Mouse (Mus musculus) embryo, embryonic 11 days (tissue): ENCODE measurements around the gene Rnf215.
"Not testable (repeated sequence)": the region's sequence is repeated elsewhere in the genome, so short reads cannot be mapped to it uniquely, and the experiment has no call there.

Experiments used
- DNase-seq: peaks from one replicate; pipeline ENCODE4 v3.0.0-alpha.2; 2015

Gene Rnf215

DNA sequence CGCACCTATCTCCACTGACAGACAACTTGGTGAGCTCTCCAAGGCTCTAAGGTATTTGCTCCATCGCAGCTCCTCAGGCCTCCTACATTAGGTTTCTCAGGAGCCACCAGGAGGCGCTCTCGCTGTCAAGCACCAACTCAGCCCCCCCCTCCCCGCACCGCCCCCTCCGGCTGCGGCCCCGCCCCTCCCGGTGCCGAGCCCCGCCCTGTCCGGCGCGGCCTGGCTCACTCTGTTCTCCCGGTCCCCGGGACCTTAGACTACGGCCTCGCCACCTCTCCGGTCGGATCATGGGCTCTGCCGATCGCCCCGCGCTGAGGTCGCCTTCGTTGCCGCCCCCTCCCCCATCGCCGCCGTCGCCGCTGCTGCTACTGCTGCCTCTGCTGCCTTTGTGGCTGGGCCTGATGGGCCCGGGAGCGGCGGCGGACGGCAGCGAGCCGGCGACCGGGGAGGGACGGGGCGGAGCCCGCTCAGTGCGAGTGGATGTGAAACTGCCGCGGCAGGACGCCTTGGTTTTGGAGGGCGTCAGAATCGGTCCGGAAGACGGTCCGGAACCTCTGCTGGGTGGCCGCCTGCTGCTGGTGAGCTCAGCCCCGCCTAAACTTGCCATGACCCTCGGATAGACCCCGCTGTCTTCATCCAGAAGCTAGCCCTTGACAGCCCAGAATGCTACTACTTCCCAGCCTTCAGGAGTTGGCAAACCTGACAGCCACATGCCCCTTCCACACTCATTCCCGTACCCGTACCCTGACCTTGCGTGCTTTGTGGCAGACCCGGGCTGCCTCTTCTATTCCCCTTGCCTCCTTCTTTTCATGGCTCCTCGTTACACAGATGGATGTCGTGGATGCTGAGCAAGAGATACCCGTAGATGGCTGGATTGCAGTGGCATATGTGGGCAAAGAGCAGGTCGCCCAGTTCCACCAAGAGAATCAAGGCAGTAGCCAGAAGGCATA is at the start of gene Rnf215:
Gene Rnf215, plus strand, starts transcription at position 217 of the 950 bp plus-strand sequence.
- DNase-seq: peak; percentile 95

GRCm38 (mm10) chr11:4086246-4086645 is 48.8 kb upstream of the Rnf215 start:
- DNase-seq: no peak

- no peak for DNase-seq
Observed at GRCm38 (mm10) chr11:4087267-4087666, 47.7 kb upstream of the Rnf215 start.

DNA sequence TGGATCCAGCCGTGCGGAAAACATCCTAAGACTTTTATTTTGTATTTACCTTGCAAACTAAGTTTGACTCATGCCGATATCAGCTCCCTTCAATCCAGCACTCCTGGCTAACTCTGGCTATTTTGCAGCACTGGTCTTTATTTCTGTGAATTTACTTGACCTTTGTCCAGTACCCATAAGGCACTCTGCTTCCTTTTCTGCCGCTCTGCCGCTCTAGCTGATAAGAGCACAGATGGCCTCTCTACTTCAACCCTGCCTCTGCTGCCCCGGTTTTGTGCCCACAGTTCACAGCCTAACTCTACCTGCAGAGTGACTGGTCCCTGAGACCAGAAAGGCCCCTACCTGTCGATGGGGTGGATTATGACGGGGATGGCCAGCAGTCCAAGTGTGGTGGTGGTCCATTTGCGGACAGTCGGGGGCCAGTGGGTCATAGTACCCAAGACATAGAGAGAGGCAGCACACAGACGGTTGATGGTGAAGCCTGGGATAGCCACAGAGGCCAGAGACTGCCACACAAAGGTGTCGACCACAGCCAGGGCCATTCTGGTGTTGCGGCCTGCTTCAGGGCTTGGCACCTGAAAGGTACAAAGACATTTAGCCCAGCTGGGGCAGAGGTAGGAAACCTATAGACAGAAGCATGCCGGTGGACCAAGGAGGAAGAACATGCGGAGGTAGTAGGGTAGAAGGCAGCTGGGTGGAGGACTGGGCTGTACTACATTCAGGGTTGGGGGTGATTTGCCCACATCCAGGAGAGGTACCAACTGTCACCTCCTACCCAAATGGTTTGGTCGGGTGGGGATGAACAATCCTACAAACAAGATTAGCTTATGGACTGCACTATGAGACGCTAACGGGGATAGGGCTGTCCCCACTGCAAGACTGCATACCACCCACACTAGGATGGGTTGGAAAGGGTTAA is 41.3 kb upstream of the Rnf215 start:
- DNase-seq: no peak

GRCm38 (mm10) chr11:4094378-4095170 is 40.4 kb upstream of the Rnf215 start:
- DNase-seq: peak; percentile 82

DNA sequence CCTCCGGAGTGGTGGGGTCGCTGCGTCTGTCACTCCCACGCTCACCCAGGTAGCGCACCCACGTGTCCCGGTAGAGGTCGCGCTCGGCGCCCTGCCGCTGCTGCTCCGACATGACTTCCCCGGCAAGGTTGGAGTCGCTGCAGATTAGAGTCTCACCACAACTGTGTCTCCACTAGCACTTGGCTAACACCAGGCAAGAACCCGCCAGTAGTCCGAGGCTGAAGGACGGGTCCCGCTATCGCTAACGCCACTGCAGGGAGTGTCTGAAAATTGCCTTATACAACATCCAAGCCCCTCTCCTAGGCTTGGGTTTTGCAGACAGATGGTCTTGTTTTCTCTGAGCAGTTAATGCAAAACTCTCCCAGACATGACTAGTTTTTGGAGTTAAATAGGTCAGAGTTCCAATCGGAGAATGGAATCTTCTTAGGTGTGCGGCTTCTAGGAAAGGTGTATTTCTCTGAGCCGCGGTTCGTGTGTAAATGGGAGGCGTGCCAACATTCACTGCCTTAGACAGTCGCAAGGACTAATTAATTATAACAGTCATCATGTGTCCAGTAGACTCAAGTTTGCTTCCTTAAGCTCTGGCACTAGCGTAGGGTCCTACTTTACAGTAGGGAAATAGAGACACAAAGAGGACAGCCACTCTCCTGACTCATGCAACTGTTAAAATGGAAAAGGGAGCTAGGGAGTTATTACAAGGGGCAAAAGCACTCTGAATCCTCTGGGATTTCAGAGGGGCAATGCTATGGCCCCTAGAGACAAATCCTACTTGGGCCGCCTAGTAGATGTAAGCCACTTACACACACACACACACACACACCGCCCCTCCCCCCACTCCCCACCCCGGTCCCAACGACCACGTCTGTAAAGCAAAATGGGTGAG is 39.6 kb upstream of the Rnf215 start, which contains the start of gene Mtfp1:
Gene Mtfp1, minus strand, starts transcription at position 275 of the 883 bp plus-strand sequence.
- DNase-seq: peak; percentile 81

DNA sequence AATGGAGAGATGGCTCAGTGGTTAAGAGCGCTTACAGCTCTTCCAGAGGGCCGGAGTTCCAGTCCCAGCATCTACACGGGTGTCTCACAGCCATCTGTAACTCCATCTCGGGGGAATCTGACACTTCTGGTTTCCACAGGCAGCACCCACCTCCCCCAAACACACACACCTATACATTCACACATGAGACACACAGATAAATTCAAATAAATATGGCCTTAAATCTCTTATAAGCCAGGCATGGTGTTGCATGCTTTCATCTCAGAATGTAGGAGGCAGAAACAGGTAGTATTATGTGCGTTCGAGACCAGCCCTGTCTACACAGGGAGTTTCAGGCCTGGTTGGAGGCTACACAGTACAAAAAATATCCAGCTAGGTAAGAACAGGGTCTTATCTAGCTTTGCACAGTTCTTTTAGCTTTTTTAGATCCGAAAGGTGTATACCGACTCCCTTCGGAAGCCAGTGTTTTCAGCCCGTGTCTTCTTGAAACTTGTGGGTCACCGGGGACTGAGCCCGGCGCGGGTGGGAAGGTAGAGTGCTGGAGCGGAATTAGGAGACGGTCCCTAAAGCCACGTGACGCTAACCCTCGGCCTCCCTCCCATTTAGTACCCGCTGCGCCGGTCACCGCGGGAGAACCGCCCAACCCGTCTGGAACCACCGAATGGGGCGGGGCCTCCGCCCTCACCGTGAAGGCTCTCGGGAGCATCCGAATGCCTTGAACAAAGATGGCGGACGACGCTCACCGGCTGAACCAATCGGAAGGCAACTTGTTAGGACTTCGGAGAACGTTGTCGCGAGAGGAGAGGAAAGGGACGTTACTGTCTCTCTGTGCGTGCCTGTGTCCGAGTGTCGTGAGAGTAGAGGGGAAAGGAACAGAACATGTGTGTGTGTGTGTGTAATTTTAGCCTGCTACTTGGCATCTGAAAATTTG is 38.7 kb upstream of the Rnf215 start:
- peak; percentile 99 for DNase-seq

DNA sequence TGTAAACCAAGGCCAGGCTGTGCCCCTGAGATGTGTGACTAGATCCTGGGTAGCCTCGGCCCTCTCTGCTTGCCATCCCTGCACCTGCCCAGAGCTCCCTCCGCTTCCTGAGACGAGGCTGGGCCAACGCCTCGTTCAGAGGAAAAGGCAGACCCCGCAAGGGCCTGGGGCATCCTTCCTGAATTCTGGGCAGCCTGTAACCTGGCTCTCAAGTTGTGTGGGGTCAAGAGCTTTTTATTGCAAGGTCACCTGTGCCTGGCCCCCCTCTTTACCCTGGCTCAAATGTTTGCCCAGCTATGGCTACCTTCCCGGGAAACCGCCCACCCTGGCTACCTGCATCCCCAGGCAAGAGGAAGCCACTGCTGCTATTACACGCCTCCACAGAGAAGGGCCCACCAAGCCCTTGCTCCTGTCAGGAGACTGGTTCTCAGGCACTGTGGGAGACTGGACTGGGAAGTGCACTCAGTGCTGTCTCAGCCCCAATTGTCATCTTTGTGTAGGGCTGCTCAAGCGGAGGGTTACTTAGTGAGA is 37.8 kb upstream of the Rnf215 start:
- DNase-seq: peak; percentile 12

DNA sequence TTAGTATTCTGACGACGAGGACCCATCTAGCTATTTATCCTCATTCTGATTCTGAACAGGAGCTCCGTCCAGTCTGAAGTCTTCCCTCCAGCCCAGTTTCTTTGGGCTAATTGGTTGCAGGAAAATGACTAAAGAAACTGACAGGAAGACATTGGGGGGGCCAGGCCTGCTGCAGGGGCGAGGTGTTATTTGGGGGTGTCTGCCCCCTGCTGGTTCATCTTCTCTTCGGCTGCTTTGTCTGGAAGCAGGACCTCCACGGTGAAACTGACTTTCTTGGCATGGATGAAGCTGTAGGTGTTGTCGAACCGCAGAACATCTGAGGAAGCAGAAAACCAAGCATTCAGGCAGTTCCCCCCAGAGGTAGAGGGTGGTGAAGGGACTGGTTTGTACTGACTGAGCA is 36.9 kb upstream of the Rnf215 start:
- DNase-seq: no peak

DNA sequence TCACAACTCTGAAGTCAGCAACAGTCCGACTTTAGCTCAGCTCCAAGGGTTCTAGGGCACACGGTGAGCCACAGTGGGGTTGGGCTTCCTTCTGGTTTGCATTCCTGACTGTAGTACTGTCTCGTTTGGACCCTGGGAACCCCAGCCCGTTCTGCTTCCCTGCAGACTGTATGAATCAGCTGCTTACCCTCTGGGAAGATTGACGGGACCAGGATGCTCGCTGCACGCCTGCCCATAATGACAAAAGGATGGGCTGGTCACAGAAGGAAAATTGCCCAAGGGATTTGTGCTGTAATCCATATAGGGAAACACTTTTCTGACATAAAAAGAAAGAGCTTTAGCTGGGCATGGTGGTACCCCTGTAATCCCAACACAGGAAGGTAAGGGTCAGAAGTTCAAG is 36.2 kb upstream of the Rnf215 start:
- no peak for DNase-seq

DNA sequence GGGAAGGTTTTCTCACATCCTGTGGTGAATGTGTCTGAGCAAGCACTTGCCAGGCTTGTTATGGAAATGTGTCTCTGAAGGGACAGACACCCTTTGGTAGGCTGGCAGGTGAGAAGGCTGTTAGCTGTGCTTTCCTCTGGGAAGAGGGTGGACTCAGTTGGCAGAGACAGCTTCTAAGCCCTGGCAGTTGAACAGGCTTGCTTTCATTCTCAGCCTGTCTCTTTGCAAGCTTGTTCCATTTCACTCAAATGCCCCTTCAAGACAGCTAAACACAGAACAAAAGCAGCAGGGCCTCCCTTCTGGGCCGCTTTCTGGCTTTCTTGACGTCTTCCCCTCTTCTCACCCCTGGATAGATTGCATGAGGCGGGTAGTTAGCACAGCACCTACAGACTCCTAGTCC is 35.6 kb upstream of the Rnf215 start:
- DNase-seq: no peak

GRCm38 (mm10) chr11:4101851-4102250 is 33.2 kb upstream of the Rnf215 start:
- no peak for DNase-seq

GRCm38 (mm10) chr11:4103522-4103921 is 31.5 kb upstream of the Rnf215 start:
- DNase-seq: no peak

GRCm38 (mm10) chr11:4104989-4105388 is 30.0 kb upstream of the Rnf215 start:
- DNase-seq: no peak

GRCm38 (mm10) chr11:4105444-4105843 is 29.6 kb upstream of the Rnf215 start:
- no peak for DNase-seq

- DNase-seq: not testable (repeated sequence)
Observed at GRCm38 (mm10) chr11:4107901-4108300, 27.1 kb upstream of the Rnf215 start.

GRCm38 (mm10) chr11:4108691-4109090 is 26.3 kb upstream of the Rnf215 start:
- no peak for DNase-seq

GRCm38 (mm10) chr11:4112033-4112432 is 23.0 kb upstream of the Rnf215 start:
- DNase-seq: no peak

DNA sequence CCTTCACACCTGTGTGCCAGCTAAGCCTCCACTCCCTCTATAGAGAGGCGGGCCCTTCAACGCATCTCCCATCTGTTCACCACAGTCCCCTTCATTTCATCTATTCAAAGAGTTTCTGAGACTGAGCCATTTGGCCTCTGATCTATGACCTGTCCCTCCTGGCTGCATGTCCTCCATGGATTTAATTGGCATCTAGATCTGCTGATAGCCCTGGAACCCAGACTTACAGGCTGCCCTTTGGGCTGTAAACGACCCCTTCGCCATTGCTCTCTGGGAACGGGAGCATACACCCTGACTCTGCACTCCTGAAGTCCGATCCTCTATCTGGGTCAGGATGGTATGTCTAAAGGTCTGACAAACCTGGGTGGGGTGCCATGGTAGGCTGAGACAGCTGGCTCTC is 22.1 kb upstream of the Rnf215 start:
- DNase-seq: no peak

DNA sequence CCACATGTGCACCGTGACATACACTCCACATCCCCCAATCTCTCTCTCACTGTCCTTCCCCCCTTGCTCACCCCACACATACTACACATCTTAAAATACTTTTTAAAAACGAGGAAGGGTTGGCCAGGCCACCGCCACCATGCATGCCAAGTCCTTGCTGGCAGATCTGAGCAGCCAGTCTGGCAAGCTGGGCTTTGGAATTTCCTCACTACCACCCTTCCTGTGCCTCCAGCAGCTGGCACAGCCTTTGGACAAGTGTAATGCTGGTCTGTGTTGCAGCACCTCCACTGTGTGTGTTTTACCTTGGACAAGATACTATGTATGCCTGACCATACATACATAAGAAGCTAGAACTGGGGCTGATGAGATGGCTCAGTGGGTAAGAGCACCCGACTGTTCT is 21.5 kb upstream of the Rnf215 start:
- no peak for DNase-seq
